Mouse (Mus musculus) limb, embryonic 15.5 days (tissue): Measurements from ENCODE around the gene Nfatc3. TPM values are rescaled to one million over a fixed set of nuclear protein-coding genes. Genes with fewer than 3 reads are reported as not detected.

Source experiments
- ATAC-seq: fragments of 200-750 bp; cut with Nextera tagmentation; 2 replicates; pipeline ENCODE4 v1.8.0; 2017; ENCODE audit warnings: low read depth, moderate TSS enrichment; ENCODE audit not compliant: insufficient number of reproducible peaks, low FRiP score, low TSS enrichment
- H3K27ac ChIP-seq: fragments of 300-500 bp; sonication (generic); 2 replicates; pipeline ENCODE4 v1.5.1; 2015; ENCODE audit warnings: moderate library complexity, mild to moderate bottlenecking, inconsistent platforms
- H3K27me3 ChIP-seq: fragments of 300-500 bp; sonication (generic); 2 replicates; pipeline ENCODE4 v1.6.1; 2015; ENCODE audit warnings: inconsistent platforms
- H3K36me3 ChIP-seq: fragments of 300-500 bp; sonication (generic); 2 replicates; pipeline ENCODE4 v1.6.1; 2015; ENCODE audit warnings: inconsistent platforms
- H3K4me1 ChIP-seq: fragments of 300-500 bp; sonication (generic); 2 replicates; pipeline ENCODE4 v1.6.1; 2015; ENCODE audit warnings: inconsistent platforms
- H3K4me2 ChIP-seq: fragments of 300-500 bp; sonication (generic); 2 replicates; pipeline ENCODE4 v1.6.1; 2015; ENCODE audit warnings: mild to moderate bottlenecking, inconsistent platforms
- H3K4me3 ChIP-seq: fragments of 300-500 bp; sonication (generic); 2 replicates; pipeline ENCODE4 v1.5.1; 2015; ENCODE audit warnings: mild to moderate bottlenecking, inconsistent platforms
- H3K9ac ChIP-seq: fragments of 300-500 bp; sonication (generic); 2 replicates; pipeline ENCODE4 v1.6.1; 2015; ENCODE audit warnings: inconsistent platforms
- H3K9me3 ChIP-seq: fragments of 300-500 bp; sonication (generic); 2 replicates; pipeline ENCODE4 v1.6.1; 2016; ENCODE audit warnings: inconsistent platforms
- WGBS: fragments of 180-500 bp; shearing (Covaris S2); methylation state at CpG from one replicate; pipeline ENCODE4 v1.1.7; 2015; 5-methylcytosine and 5-hydroxymethylcytosine counted together
- polyA plus RNA-seq: library from polyadenylated mRNA; unstranded; fragments of >200 nt; fragmentation: Nextera tagmentation; extraction: Ambion mirVana; gene quantifications from 2 replicates; pipeline ENCODE4 v1.2.1, GENCODE M21; 2015

Nfatc3 gene
- polyA plus RNA-seq, 1 experiment from 2014 or later: 6.9 TPM

GRCm38 (mm10) chr8:106178428-106178827 lies 119.8 kb downstream of the Nfatc3 start:
- H3K9ac ChIP-seq: no peak overlapping the region
- WGBS: 69% methylated on average over 2 of the region's 2 CpGs
- ATAC-seq: no peak
- no peak overlapping the region for H3K4me2 ChIP-seq
- H3K9me3 ChIP-seq: no peaks in the 10 kb centered on the region
- H3K4me3 ChIP-seq: no peak overlapping the region
- 0 out of 2 replicates have a peak, but pooled peaks cover 19% of the 10 kb centered on the region for H3K36me3 ChIP-seq
- no peak overlapping the region for H3K27ac ChIP-seq
- peaks cover 15% of the 10 kb centered on the region for H3K4me1 ChIP-seq
- no peaks in the 10 kb centered on the region for H3K27me3 ChIP-seq

Other genes starting within 250 kb of the Nfatc3 start
- gene Ranbp10, start 231.5 kb upstream of the Nfatc3 start, polyA plus RNA-seq: 11.1 and 11.7 TPM in 2 replicates
- 0.28 and 0.47 TPM in 2 replicates for gene Tsnaxip1, start 231.1 kb upstream of the Nfatc3 start, polyA plus RNA-seq
- 42.3 and 44.7 TPM in 2 replicates for gene Cenpt, start 205.6 kb upstream of the Nfatc3 start, polyA plus RNA-seq
- 71.2 and 73.0 TPM in 2 replicates for gene Thap11, start 203.7 kb upstream of the Nfatc3 start, polyA plus RNA-seq
- gene Nutf2, start 198.3 kb upstream of the Nfatc3 start, polyA plus RNA-seq: 195 and 202 TPM in 2 replicates
- 47.3 and 49.5 TPM in 2 replicates for gene Edc4, start 178.0 kb upstream of the Nfatc3 start, polyA plus RNA-seq
- gene Nrn1l, start 165.3 kb upstream of the Nfatc3 start, polyA plus RNA-seq: 0.26 and 0.41 TPM in 2 replicates
- gene Pskh1, start 158.4 kb upstream of the Nfatc3 start, polyA plus RNA-seq: 36.1 and 38.6 TPM in 2 replicates
- 0.96 and 1.1 TPM in 2 replicates for gene Ctrl, start 125.0 kb upstream of the Nfatc3 start, polyA plus RNA-seq
- gene Psmb10, start 120.4 kb upstream of the Nfatc3 start, polyA plus RNA-seq: 30.0 and 30.7 TPM in 2 replicates
- gene Lcat, start 115.5 kb upstream of the Nfatc3 start, polyA plus RNA-seq: 3.1 and 3.2 TPM in 2 replicates
- 57.6 and 62.7 TPM in 2 replicates for gene Slc12a4, start 92.7 kb upstream of the Nfatc3 start, polyA plus RNA-seq
- gene Dpep3, start 79.4 kb upstream of the Nfatc3 start, polyA plus RNA-seq: not detected in 2 replicates
- gene Dus2, start 67.5 kb upstream of the Nfatc3 start, polyA plus RNA-seq: 22.3 and 25.2 TPM in 2 replicates
- not detected in 2 replicates for gene Dpep2nb, start 52.9 kb upstream of the Nfatc3 start, polyA plus RNA-seq
- gene Ddx28, start 47.0 kb upstream of the Nfatc3 start, polyA plus RNA-seq: 18.4 and 19.0 TPM in 2 replicates
- gene Esrp2, start 78.1 kb downstream of the Nfatc3 start, polyA plus RNA-seq: 57.6 and 58.3 TPM in 2 replicates
- gene Pla2g15, start 91.6 kb downstream of the Nfatc3 start, polyA plus RNA-seq: 17.9 and 19.9 TPM in 2 replicates
- gene Slc7a6, start 110.0 kb downstream of the Nfatc3 start, polyA plus RNA-seq: 36.5 and 41.0 TPM in 2 replicates
- 31.7 TPM in 2 replicates for gene Slc7a6os, start 152.1 kb downstream of the Nfatc3 start, polyA plus RNA-seq
- gene Prmt7, start 152.1 kb downstream of the Nfatc3 start, polyA plus RNA-seq: 42.5 and 43.0 TPM in 2 replicates